In the genomic region with DNA sequence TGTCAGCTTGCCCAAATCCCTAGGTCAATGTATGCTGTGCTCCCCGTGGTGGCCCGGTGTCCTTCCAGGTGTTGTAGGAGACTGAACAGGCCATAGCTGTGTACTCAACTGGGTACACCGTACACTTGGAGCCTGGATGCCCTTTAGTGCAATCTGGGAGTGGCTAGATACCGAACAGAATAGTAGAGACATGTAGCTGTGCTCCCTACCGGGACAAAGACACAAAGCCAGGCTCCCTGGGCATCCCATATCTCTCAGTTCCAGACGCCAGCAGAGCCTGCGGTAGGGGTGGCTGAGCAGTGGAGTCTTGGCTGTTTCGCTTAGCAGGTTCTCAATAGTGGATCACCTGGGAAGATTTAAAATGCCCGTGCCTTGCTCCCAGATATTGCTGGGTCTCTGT, we compare ENCODE assay signal across 15 mouse cellular contexts.
A peak's percentile ranks its signal among the peaks of the same experiment; 100 is the strongest.
DNase-seq lines count a peak whose midpoint lies in the region; ATAC-seq and TF ChIP-seq lines count a peak whose summit lies in the region.
"Had no signal": no experiment of that assay in that cellular context is flagged by ENCODE, and none has a peak within 500 bp of the region (broad histone marks: within the 10 kb centered on the region; RNA-seq: fewer than 3 reads in every experiment).

No protein-coding gene starts in this region.

- no peak overlapping the region for H3K9ac ChIP-seq in hindbrain, embryonic 13.5 days
- H3K9ac ChIP-seq in stomach, embryonic 15.5 days, result no peak overlapping the region
- H3K9ac ChIP-seq in stomach, postnatal 0 days (ENCODE audit: low read length), result no peak overlapping the region
- peak overlapping the region; percentile 54 for H3K9ac ChIP-seq in liver, embryonic 12.5 days

- TF ChIP-seq EP300 in stomach, postnatal 0 days (optimal IDR thresholded peaks at IDR 0.05), result no peak

- no peaks in the 10 kb centered on the region for H3K27me3 ChIP-seq in hindbrain, embryonic 10.5 days (ENCODE audit: insufficient read depth, poor library complexity, severe bottlenecking)
- H3K27me3 ChIP-seq in hindbrain, embryonic 13.5 days, result no peaks in the 10 kb centered on the region
- H3K27me3 ChIP-seq in stomach, embryonic 15.5 days (replicated peaks), result no peaks in the 10 kb centered on the region
- H3K27me3 ChIP-seq in stomach, postnatal 0 days (ENCODE audit: control insufficient read depth, insufficient read depth, low read length), result no peaks in the 10 kb centered on the region
- no peaks in the 10 kb centered on the region for H3K27me3 ChIP-seq in liver, embryonic 12.5 days (replicated peaks)

- no peak for DNase-seq in hindbrain, embryonic 10.5 days (ENCODE audit: low spot score)
- DNase-seq in stomach, postnatal 0 days (ENCODE audit: low spot score), result no peak
- no peak for DNase-seq in spleen, postnatal 10 days (ENCODE audit: low spot score in 2 of 2)
- DNase-seq in cerebellum, adult 11-12 months, result no peak
- DNase-seq: adrenal gland, postnatal 36 days; cerebellum, adult 9-11 months; heart, adult 11 months; heart, postnatal 10 days; kidney, adult 2 months; kidney, postnatal 36 days; lung, postnatal 10 days; thymus, adult 18-20 months had no signal

- WGBS in hindbrain, embryonic 10.5 days, result 90% methylated on average over 9 of the region's 9 CpGs
- WGBS in hindbrain, embryonic 13.5 days, result 85% methylated on average over 9 of the region's 9 CpGs
- WGBS in stomach, embryonic 15.5 days, result 83% methylated on average over 9 of the region's 9 CpGs
- WGBS in stomach, postnatal 0 days, result 80% methylated on average over 9 of the region's 9 CpGs
- WGBS in liver, embryonic 12.5 days (ENCODE audit: insufficient replicate concordance), result 29% methylated on average over 9 of the region's 9 CpGs

- ATAC-seq in hindbrain, embryonic 13.5 days (ENCODE audit: low FRiP score), result no peak
- peak; percentile 56; the same call in 1 of the 2 replicates for ATAC-seq in stomach, embryonic 15.5 days (ENCODE audit: insufficient read depth, low FRiP score, low read depth)
- ATAC-seq in stomach, postnatal 0 days (ENCODE audit: low FRiP score, low TSS enrichment), result no peak
- peak; percentile 81 for ATAC-seq in liver, embryonic 12.5 days

- no peaks in the 10 kb centered on the region for H3K36me3 ChIP-seq in hindbrain, embryonic 10.5 days
- H3K36me3 ChIP-seq in hindbrain, embryonic 13.5 days, result no peaks in the 10 kb centered on the region
- H3K36me3 ChIP-seq in stomach, embryonic 15.5 days, result no peaks in the 10 kb centered on the region
- H3K36me3 ChIP-seq in stomach, postnatal 0 days (ENCODE audit: control insufficient read depth, insufficient read depth, low read length), result no peaks in the 10 kb centered on the region
- H3K36me3 ChIP-seq in liver, embryonic 12.5 days, result no peaks in the 10 kb centered on the region

- peaks cover 22% of the 10 kb centered on the region for H3K4me1 ChIP-seq in hindbrain, embryonic 10.5 days (replicated peaks)
- peaks cover 33% of the 10 kb centered on the region for H3K4me1 ChIP-seq in hindbrain, embryonic 13.5 days (replicated peaks)
- no peaks in the 10 kb centered on the region for H3K4me1 ChIP-seq in stomach, embryonic 15.5 days
- H3K4me1 ChIP-seq in stomach, postnatal 0 days (replicated peaks; ENCODE audit: control insufficient read depth, insufficient read depth), result no peaks in the 10 kb centered on the region
- H3K4me1 ChIP-seq in liver, embryonic 12.5 days, result peaks cover 58% of the 10 kb centered on the region

- H3K27ac ChIP-seq in hindbrain, embryonic 10.5 days, result peak overlapping the region; percentile 62
- no peak overlapping the region for H3K27ac ChIP-seq in hindbrain, embryonic 13.5 days
- no peak overlapping the region for H3K27ac ChIP-seq in stomach, embryonic 15.5 days
- H3K27ac ChIP-seq in stomach, postnatal 0 days (replicated peaks), result no peak overlapping the region
- peak overlapping the region; percentile 78 for H3K27ac ChIP-seq in liver, embryonic 12.5 days

- no peaks in the 10 kb centered on the region for H3K9me3 ChIP-seq in hindbrain, embryonic 10.5 days
- no peaks in the 10 kb centered on the region for H3K9me3 ChIP-seq in hindbrain, embryonic 13.5 days
- no peaks in the 10 kb centered on the region for H3K9me3 ChIP-seq in stomach, embryonic 15.5 days
- H3K9me3 ChIP-seq in stomach, postnatal 0 days (ENCODE audit: control insufficient read depth, low read length), result no peaks in the 10 kb centered on the region
- no peaks in the 10 kb centered on the region for H3K9me3 ChIP-seq in liver, embryonic 12.5 days (replicated peaks)

- TF ChIP-seq CTCF in stomach, postnatal 0 days (IDR thresholded peaks at IDR 0.05; ENCODE audit: low read depth), result no peak

- no peak overlapping the region for H3K4me3 ChIP-seq in hindbrain, embryonic 10.5 days
- H3K4me3 ChIP-seq in hindbrain, embryonic 13.5 days, result no peak overlapping the region
- H3K4me3 ChIP-seq in stomach, embryonic 15.5 days (replicated peaks), result no peak overlapping the region
- H3K4me3 ChIP-seq in stomach, postnatal 0 days (ENCODE audit: low read depth, low read length), result no peak overlapping the region
- no peak overlapping the region for H3K4me3 ChIP-seq in liver, embryonic 12.5 days

- H3K4me2 ChIP-seq in hindbrain, embryonic 13.5 days, result no peak overlapping the region
- H3K4me2 ChIP-seq in stomach, embryonic 15.5 days, result no peak overlapping the region
- no peak overlapping the region for H3K4me2 ChIP-seq in stomach, postnatal 0 days (replicated peaks; ENCODE audit: low read depth)
- peak overlapping the region; percentile 64 for H3K4me2 ChIP-seq in liver, embryonic 12.5 days

Comparison
In these comparisons a context has a peak if more than half of its experiments do, and no peak if none do; other contexts are left out.
1. H3K27ac ChIP-seq: peak in hindbrain, embryonic 10.5 days (single experiment) and liver, embryonic 12.5 days (single experiment); none in hindbrain, embryonic 13.5 days (single experiment), stomach, embryonic 15.5 days (single experiment) and stomach, postnatal 0 days (single experiment).
2. ATAC-seq: peak in stomach, embryonic 15.5 days (single experiment) and liver, embryonic 12.5 days (single experiment); none in hindbrain, embryonic 13.5 days (single experiment) and stomach, postnatal 0 days (single experiment).